Mouse (Mus musculus): Measurements from ENCODE around the gene H2-DMb1.

DNA sequence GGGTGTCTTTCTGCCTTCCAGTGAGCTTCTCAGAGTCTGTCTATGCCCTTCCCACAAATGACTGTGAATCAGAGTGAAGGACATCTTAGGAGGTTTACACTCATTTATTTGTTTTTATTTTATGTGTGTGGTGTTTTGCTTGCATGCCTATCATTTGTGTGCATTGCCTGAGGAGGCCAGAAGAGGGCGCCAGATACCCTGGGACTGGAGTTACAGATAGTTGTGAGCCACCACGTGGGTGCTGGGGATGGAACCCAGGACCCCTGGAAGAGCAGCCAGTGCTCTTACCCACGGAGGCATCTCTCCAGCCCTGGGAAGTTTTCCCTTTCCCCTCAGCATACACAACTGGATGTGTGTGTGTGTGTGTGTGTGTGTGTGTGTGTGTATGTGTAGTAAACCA, 56.8 kb downstream of the H2-DMb1 start:
- TF ChIP-seq CTCF (IDR thresholded peaks at IDR 0.05; ENCODE audit: insufficient read depth, low read length) (peak; percentile 40; the same call in 1 of the 2 replicates), POLR2A (IDR thresholded peaks at IDR 0.05; ENCODE audit: borderline replicate concordance, extremely low read depth, low read depth, low read length) (no peak)
